Mouse (Mus musculus) kidney, postnatal 4 days (tissue): Measurements from ENCODE around the gene 2310009B15Rik.

Experiments used
- DNase-seq, 2 experiments: peaks; one replicate each; pipeline ENCODE4 v3.0.0; 2021; ENCODE audit warnings: mixed read lengths in 2 of 2

2310009B15Rik gene

DNA sequence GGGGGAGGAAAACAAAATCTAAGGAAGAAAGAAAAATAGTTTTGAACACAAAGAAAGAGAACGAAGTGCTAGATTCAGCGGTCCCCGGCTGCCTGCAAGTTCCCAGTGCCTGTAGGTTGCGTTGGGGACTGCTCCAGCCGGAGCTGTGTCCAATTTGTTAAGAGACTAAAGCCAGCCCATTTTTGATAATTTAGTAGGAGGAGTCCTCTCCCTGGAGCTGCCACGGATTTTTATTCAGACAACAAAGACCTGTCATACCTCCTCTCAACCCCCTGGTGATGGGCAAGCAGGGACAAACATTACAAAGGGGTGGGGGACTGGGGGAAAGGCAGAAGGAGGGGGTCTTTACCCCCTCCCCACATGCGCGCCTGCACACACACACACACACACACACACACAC, 14.3 kb downstream of the 2310009B15Rik start:
- DNase-seq: peak; percentile 35 to 61

DNA sequence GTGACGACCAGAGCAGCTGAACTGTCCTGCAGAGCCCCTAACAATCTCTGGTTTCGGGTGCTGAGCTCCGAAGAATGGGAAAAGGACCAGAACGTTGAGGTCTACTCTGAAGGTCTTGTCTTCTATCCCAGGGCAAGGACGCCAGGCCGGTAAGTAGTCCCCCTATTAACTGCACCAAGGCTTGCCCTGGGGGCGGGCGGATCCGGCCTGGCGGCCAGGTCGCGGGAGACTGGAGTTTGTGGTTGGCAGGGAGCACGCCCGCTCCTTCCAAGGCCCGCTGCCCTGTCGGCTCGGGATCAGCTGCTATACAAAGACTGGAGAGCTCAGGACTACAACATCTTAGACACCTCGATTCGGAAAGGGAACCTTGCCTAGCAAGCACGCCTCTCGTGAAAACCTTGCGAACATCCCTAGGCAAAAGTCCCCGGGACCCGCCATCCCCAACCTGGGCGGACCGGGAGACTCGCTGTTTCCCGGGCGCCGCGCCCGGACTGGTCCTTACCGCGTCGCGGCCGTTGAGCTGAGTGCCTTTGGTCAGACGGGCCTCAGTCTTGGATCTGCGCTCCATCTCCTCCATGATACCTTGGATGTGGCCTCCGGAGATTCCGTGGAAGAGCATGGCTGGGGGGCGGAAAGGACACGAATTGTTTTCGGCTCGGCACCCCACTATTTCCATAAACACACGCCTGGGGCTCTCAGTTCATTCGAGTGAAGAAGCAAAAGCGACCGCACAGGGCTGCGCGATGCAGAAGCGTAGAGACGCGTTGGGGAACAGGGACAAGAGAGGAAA, 15.2 kb downstream of the 2310009B15Rik start:
- DNase-seq: peak; percentile 60 to 71

DNA sequence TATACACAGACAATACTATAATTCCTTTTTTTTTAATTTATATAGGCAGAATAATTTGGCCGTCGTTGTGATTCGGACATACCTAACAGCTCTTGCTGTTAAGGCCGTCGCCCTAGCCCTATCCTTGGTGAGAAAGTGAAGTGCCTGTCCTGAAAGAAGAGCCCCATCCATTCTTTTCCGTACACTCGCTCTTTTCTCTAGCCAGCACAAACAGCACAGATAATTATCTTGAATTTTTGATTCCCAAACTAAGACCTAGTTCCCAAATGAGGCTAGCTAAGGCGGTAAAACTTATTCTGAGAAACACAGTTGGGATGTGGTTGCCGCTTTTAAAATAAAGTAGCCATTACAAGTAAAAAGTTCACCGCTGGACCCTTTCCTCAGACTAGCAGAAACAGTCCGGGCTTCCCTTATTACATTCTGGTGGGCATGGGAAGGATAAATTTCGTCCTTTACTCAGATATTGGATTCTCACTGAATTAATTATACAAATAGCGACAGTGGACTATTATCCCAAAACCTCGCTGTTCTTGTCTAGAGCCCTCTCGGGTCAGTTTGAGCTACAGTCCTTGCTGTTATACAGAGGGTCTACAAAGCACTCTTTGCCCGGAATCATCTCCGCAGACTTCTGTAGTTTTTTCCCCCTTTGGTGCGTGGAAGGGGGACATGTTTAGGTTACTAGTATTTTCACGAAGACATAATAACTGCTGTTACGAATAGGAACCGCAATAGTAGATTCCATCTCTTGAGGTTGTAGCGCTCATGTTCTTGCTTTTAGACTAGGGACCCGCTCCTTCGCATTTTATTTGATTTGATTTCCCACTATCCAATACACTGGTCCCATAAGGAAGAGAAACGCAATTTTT, 16.0 kb downstream of the 2310009B15Rik start:
- DNase-seq: peak in 1 of 2 experiments; percentile 25

DNA sequence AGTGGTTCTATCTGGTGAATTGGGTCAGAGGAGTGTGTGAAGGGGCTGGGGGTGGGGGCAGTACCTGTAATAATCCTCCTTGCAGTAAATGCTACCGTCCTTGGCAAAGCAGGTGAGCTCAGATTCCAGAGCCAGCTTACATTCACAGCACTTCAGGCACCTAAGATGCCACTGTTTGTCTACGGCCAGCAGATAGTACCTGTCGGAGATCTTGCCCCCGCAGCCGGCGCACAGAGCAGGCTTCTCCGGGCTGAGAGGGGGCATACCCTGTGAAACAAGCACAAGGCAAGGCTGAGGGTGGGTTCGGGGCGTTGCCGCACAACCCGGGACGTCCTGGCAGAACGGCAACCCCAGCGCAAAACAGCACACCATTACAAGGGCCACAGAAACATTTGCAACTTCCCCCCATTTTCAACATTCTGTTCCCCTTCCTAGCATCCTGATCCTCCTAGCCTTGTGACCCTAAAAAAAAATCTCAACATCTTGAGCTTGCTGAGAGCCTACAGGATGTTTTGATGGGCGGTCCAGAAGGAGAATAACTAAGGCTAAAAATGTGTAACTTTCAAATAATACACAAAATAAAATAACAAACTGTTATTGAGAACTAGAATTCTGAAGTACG, 16.7 kb downstream of the 2310009B15Rik start:
- DNase-seq: peak in 1 of 2 experiments; percentile 26

DNA sequence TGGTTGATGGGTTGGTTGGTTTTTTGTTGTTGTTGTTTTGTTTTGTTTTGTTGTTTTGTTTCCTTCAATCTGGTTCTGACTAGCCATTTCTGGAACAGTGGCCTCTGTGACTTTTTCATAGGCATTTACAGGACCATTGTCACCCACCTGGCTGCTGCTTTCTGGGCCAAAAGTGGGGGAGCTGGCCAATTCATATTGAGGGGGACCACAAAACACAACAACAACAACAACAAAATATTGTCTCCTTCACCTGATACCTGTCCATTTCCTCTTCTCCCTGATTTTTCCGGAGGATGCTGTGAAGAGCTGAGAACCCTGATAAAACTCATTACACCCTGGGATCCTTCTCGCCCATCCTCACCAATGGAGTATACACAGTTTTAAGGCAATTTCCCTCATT, 17.4 kb downstream of the 2310009B15Rik start:
- no peak for DNase-seq

DNA sequence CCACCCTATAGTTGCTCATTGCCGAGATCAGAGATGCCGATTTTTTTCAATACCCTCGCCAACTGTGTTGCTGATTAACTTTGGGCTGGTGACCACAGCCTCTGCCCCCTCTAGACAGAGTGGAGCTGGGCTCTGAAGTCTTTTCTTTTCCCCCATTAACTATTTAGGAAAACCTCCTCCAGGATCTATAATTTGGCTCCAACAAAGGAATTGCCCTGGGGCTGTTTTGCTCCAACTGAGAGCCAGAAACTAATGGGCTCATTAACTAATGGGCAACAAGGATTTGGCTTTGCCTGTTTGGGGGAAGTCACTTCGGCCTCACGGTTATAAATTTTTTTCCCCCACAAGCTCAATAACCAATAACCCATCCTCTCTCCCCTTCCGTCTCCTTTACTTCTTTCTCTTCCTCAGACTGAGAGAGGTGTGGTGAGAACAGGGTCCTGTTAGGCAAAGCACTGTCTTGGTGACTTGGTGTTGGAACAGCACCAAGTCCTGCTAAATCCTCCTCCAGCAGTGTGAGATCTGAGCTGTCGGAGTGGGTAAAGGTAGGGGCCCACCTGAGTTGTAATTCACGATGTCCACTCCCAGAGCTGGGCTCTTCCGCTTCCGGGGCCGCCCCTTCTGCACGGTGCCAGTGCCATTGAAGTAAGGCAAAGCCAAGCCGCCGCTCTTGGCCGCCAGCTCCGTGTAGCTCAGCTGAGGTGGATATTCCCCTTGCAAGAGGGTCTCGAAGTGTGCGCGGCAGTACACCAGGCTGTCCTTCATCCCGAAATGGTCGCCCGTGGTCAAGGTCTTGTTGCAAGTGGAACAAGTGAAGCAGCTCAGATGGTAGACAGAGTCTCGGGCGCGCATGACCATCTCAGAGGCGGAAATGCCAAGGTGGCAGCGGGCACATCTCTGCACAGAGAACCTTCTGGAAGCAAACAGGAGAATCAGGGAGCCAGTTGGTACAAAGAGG, 18.6 kb downstream of the 2310009B15Rik start:
- peak; percentile 28 to 49 for DNase-seq

DNA sequence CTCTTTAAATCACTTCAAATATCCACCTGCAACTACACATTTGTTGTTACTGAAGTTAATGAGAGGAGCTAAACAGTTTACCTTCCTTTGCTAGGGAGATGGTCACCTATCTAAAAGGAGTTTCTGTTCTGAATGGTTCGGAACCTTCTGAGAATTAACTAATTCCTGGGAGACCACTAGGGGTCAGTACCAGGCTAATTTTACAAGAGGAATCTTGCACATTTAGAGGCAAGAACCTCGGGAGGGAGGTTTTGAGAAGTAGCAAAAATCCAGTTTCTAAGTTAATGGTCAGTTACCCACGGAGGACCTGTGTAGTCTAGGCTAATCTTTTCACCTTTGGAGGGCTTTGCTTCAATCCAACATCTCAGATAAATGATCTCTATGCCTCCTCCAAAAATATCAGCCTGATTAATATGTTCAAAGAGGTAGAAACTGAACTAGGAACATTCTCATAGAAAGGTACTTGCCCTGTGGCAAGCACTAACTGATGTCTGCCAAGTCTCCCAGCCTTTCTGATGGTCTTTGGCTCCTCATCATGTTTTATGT, 21.2 kb downstream of the 2310009B15Rik start:
- DNase-seq: no peak

DNA sequence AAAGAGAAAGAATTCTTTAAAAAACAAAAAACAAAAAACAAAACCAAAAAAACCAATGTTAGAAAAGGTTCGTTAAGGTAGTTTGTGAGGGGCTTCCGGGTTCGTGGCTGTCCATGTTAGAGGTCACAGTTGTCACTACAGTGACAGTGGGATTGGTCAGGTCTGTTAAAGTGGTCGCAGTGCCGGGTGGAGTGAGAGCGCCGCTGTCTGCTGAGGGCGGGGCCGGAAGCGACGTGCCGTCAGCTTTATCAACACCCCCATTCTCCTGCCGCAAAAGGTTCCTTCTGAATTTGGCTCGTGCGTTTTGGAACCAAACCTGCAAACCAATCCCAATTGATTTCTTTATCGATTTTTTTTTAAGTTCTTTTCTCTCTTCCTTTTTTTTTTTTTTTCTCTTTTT, 25.3 kb downstream of the 2310009B15Rik start:
- DNase-seq: peak; percentile 18 to 26

DNA sequence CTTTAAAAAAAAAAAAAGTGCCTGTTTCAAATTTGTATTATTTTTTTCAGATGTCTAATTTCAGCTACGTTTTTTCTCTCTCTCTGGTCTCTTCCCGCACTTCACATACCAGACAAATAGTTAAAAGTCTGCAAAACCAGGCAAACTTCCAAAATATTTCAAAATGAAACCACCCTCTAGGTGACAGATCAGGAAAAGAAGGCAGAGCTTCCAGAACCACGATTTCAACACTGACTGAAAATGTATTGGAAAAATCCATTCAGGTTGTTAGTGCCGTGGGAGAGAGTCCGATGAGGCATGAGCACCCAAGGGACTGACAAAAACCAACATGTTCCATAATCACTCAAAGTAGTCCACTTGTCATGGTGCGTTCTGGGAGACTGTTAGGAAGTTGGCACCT, 29.8 kb downstream of the 2310009B15Rik start:
- DNase-seq: no peak

DNA sequence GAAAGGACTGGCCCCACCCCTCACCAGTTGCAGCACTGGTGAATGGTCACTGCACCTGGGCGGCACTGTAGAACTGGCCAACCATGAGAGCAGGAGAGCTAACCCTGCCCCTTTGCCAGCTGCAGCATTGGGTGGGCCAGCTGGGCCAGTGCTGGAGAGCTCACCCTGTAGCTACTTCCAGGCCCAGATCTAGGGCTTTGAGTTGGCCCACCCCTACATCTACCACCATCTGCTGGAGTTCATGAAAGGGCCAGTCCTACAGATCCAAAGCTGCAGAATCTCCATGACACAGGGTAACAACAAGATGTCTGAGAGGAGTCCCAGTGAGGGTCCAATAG, 33.7 kb downstream of the 2310009B15Rik start:
- no peak for DNase-seq

DNA sequence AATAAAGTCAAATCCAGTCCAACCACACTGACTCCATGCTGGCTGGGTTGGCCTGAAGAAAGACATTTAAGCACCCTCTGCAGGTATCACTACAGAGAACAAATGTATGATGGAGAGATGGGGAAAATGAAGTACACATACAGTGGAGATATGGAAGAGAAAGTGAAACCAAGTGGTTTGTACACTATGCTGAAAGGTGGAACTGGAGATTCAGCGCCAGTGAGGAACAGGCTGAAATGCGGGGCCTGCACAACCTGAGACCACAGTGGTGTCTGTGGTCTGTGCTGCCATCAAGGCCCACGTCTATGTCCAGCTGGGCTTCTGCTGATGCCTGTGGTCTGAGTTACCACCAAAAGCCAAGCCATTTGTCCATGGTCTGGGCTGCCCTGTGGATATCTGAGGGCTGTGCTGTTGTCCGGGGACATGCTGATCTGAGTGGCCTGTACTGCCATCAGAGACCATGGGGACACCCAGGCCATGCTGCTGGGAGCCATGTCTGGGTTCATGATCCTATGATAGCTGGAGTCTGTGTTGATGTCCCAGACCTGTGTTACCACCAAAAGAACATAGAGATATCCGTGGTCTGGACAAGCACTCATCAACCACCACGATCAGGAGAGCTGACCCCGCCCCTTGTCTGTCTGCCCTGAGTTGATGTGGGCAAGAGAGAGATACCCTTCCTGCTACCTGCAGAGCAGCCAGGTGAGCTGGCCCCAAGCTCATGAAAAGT, 34.2 kb downstream of the 2310009B15Rik start:
- no peak for DNase-seq
